Mouse (Mus musculus) liver, adult 2 months (tissue): ENCODE results near the gene Zrsr2. TPM values are rescaled to one million over a fixed set of nuclear protein-coding genes. Genes with fewer than 3 reads are reported as not detected.

Source experiments
- DNase-seq: peaks from one replicate; pipeline ENCODE4 v3.0.0-alpha.2; 2011; ENCODE audit warnings: low read depth, low spot score; ENCODE audit errors: extremely low read depth
- H3K27ac ChIP-seq: fragments of 200-500 bp; replicated peaks from 2 replicates; pipeline ENCODE4 v1.5.1; 2012; ENCODE audit warnings: low read depth, mild to moderate bottlenecking, control low read depth, inconsistent platforms, low read length; ENCODE audit not compliant: insufficient read depth
- H3K27me3 ChIP-seq: fragments of 200-500 bp; 2 replicates; pipeline ENCODE4 v1.6.1; 2012; ENCODE audit warnings: mild to moderate bottlenecking, moderate library complexity, low read length, inconsistent platforms; ENCODE audit not compliant: control insufficient read depth, insufficient read depth
- H3K36me3 ChIP-seq: fragments of 200-500 bp; 2 replicates; pipeline ENCODE4 v1.6.1; 2012; ENCODE audit warnings: low read length, inconsistent platforms; ENCODE audit not compliant: control insufficient read depth, insufficient read depth
- H3K4me1 ChIP-seq: fragments of 200-500 bp; 2 replicates; pipeline ENCODE4 v1.6.1; 2011; ENCODE audit warnings: low read length; ENCODE audit not compliant: control insufficient read depth, insufficient read depth
- H3K4me3 ChIP-seq: fragments of 200-500 bp; 2 replicates; pipeline ENCODE4 v1.5.1; 2011; ENCODE audit warnings: low read depth, mild to moderate bottlenecking, control low read depth, low read length, moderate library complexity; ENCODE audit not compliant: insufficient read depth
- H3K79me2 ChIP-seq: fragments of 200-500 bp; 2 replicates; pipeline ENCODE4 v1.6.1; 2012; ENCODE audit warnings: inconsistent platforms, mild to moderate bottlenecking, low read length, moderate library complexity; ENCODE audit not compliant: control insufficient read depth, insufficient read depth
- H3K9ac ChIP-seq: fragments of 200-500 bp; 2 replicates; pipeline ENCODE4 v1.6.1; 2012; ENCODE audit warnings: low read depth, mild to moderate bottlenecking, control low read depth, inconsistent platforms, low read length
- CTCF ChIP-seq: fragments of 200-500 bp; IDR thresholded peaks from 2 replicates; pipeline ENCODE4 v1.5.1; 2011; ENCODE audit warnings: low read depth, low read length, control low read depth
- POLR2A ChIP-seq: fragments of 200-500 bp; IDR thresholded peaks from 2 replicates; pipeline ENCODE4 v1.6.1; 2011; ENCODE audit warnings: low read length, control low read depth; ENCODE audit not compliant: insufficient read depth; ENCODE audit errors: extremely low read depth
- WGBS: fragments of 180-500 bp; shearing (Covaris S2); methylation state at CpG from one replicate; pipeline ENCODE4 v1.1.7; 2018; 5-methylcytosine and 5-hydroxymethylcytosine counted together
- polyA plus RNA-seq: library from polyadenylated mRNA; depleted of rRNA; stranded (reverse); fragments of >200 nt; gene quantifications from 2 replicates; pipeline ENCODE4 v1.2.3, GENCODE M21; 2012
- total RNA-seq: library from RNA; depleted of rRNA; stranded (reverse); fragments of >200 nt; gene quantifications from 2 replicates; pipeline ENCODE4 v1.2.3, GENCODE M21; 2014

Gene Zrsr2
- total and polyA plus RNA-seq, 2 experiments = 4.9 to 6.7 TPM

GRCm38 (mm10) chrX:163938587-163938986 lies 19.9 kb downstream of the Zrsr2 start:
- no peak overlapping the region for H3K4me3 ChIP-seq

DNA sequence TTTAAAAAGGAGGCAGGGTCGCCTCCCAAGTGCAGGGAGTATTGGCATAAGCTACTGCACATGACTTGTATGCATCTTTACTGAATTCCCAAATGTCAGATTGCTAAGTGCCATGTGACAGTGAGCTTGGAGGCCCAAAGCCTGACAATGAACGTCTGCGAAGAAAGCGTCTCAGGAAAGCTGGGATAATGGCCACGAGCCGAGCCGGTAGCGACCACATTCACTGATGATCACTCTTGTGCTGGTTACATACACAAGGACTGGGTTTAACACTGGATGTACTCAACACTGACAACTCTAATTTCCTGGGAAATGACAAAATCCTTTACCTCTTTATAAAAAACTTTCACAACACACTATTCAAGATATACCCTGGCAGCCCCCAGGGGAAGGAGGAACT lies 23.7 kb downstream of the Zrsr2 start:
- H3K4me3 ChIP-seq = no peak overlapping the region
- H3K27me3 ChIP-seq = no peaks in the 10 kb centered on the region
- H3K4me1 ChIP-seq = no peaks in the 10 kb centered on the region
- no peak overlapping the region for H3K27ac ChIP-seq
- TF ChIP-seq POLR2A (no peak), CTCF (no peak)
- no peak overlapping the region for H3K9ac ChIP-seq
- WGBS = 89% methylated on average over 8 of the region's 8 CpGs
- DNase-seq = no peak
- H3K79me2 ChIP-seq = no peaks in the 10 kb centered on the region
- H3K36me3 ChIP-seq = peaks cover 10% of the 10 kb centered on the region

More at GRCm38 (mm10) chrX:163938587-163938986, 19.9 kb downstream of the Zrsr2 start:
- DNase-seq = no peak
- TF ChIP-seq CTCF (no peak), POLR2A (no peak)
- Histone ChIP-seq H3K36me3 (peaks cover 22% of the 10 kb centered on the region), H3K27me3 (no peaks in the 10 kb centered on the region), H3K4me1 (no peaks in the 10 kb centered on the region), H3K27ac (no peak overlapping the region), H3K79me2 (no peaks in the 10 kb centered on the region), H3K9ac (no peak overlapping the region)
- whole genome bisulfite sequencing = 91% methylated on average over 6 of the region's 6 CpGs

DNA sequence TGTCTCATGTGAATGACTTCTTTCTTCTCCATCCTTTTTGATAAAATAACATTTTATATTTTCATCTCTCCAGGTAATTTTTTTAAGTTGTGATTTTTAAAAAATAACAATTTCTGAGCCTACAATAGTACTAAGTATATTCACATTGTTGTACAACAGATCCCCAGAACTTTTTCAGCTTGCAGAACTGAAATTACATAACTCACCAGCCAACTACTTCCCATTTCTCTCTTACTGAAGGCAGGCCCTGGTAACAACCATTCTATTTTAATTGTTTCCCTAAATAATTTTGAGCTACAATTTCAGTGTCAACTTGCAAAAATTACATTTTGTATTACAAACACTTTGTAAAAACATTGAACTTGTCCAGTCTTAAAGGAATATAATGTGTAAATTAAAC lies 28.9 kb downstream of the Zrsr2 start:
- H3K36me3 ChIP-seq = no peaks in the 10 kb centered on the region
- H3K4me3 ChIP-seq = no peak overlapping the region
- no peak for TF ChIP-seq CTCF
- TF ChIP-seq POLR2A = no peak

DNA sequence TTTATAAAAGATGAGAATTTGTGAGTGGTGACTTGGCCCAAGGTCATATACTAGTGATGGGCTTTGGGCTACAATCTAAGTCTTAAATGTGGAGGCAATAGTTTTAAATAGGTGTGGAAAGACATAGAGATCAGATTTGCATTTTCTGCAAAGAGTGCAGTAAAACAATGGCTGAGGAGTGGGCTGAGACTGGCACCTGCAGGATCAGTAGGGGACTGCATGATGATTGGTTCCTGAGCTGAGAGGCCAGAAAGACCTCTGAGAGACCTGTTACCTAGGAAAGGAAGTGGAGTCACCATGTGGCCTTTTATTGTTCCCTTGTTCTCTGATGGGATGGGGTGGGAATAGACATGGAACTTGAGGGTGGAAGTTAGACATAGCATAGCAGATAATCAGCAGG lies 45.7 kb downstream of the Zrsr2 start:
- DNase-seq = no peak
- Histone ChIP-seq H3K4me3 (no peak overlapping the region), H3K4me1 (no peaks in the 10 kb centered on the region), H3K27me3 (no peaks in the 10 kb centered on the region), H3K36me3 (no peaks in the 10 kb centered on the region), H3K9ac (no peak overlapping the region), H3K27ac (no peak overlapping the region), H3K79me2 (no peaks in the 10 kb centered on the region)
- peak; percentile 22; the same call in 1 of the 2 replicates for TF ChIP-seq CTCF
- no peak for TF ChIP-seq POLR2A

More for the DNA sequence above, 28.9 kb downstream of the Zrsr2 start:
- Histone ChIP-seq H3K9ac (no peak overlapping the region), H3K79me2 (no peaks in the 10 kb centered on the region), H3K27me3 (no peaks in the 10 kb centered on the region), H3K4me1 (no peaks in the 10 kb centered on the region), H3K27ac (no peak overlapping the region)
- no peak for DNase-seq

GRCm38 (mm10) chrX:163909381-163909780 lies 49.1 kb downstream of the Zrsr2 start:
- Histone ChIP-seq H3K4me1 (no peaks in the 10 kb centered on the region), H3K79me2 (no peaks in the 10 kb centered on the region), H3K9ac (peak overlapping the region; percentile 57), H3K4me3 (peak overlapping the region; percentile 71), H3K27me3 (no peaks in the 10 kb centered on the region), H3K27ac (no peak overlapping the region), H3K36me3 (no peaks in the 10 kb centered on the region)
- 2% methylated on average over 30 of the region's 34 CpGs for WGBS
- no peak for DNase-seq
- TF ChIP-seq POLR2A (no peak), CTCF (no peak)

DNA sequence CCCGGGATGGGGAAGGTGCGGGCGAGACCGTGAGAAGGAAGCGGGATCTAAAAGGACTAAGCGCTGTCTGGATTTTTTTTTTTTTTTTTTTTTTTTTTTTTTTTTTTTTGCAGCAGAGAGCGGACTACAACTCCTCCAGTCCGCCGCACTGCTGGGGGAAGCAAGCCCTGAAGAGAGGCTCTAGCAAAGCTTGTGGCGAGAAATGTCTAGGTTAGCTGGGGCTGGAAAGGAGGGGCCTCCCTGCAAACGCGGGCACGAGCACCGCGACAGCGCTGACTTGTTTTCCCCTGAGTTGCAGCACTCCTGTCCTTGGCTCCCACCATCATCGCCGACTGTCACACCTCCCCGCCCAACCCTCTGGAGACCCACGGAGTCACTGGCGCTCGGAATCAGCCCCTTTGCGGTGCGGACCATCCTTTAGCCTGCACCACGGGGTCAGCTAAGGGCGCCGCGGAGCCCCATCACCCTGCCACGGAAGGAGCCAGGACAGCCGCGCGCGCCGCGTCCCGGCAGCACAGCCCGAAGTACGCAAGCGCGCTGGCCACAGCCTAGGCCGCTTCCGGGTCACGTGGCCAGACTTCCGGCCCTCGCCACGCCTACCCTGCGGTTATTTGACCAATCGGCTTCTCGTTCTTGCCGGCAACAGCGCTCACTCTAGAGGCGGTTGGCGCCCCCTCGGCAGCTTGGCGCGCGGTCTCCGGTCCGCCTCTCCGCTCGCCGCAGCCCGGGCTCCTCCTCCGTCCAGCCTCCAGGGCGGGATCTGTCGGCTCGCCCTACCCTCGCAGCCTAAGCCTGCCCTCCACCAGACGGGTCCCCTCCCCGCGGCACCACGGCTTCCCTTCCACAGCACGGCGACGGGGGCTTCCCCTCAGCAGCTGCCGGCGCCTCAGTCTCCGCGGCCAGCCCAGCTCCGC lies 49.9 kb downstream of the Zrsr2 start, which contains the start of gene Ap1s2:
Gene Ap1s2, plus strand, starts transcription at position 681 of the 914 bp plus-strand sequence.
- Histone ChIP-seq H3K79me2 (no peaks in the 10 kb centered on the region), H3K4me3 (peak within 1 kb of the TSS; percentile 92), H3K4me1 (no peaks in the 10 kb centered on the region), H3K9ac (peak within 1 kb of the TSS; percentile 78), H3K27me3 (no peaks in the 10 kb centered on the region), H3K36me3 (no peaks in the 10 kb centered on the region), H3K27ac (peak within 1 kb of the TSS; percentile 50)
- TF ChIP-seq CTCF (no peak), POLR2A (peak; percentile 72)
- DNase-seq = peak; percentile 77
- WGBS = under 1% methylated on average over 58 of the region's 80 CpGs
